Mouse (Mus musculus) brain, embryonic 14.5 days (tissue): ENCODE results near the gene Irs3. TPM values are rescaled to one million over a fixed set of nuclear protein-coding genes. Genes with fewer than 3 reads are reported as not detected.
A peak's percentile ranks its signal among the peaks of the same experiment; 100 is the strongest.

ENCODE experiments used
- DNase-seq: peaks from one replicate; pipeline ENCODE4 v3.0.0-alpha.2; 2011; ENCODE audit warnings: low read depth
- CTCF ChIP-seq: fragments of 200-500 bp; IDR thresholded peaks from 2 replicates; pipeline ENCODE4 v1.5.1; 2012; ENCODE audit warnings: inconsistent platforms, mild to moderate bottlenecking, moderate library complexity, borderline replicate concordance; ENCODE audit not compliant: insufficient read depth, insufficient read length; ENCODE audit errors: extremely low read depth
- POLR2A ChIP-seq: fragments of 200-500 bp; IDR thresholded peaks from 2 replicates; pipeline ENCODE4 v1.6.1; 2012; ENCODE audit warnings: mild to moderate bottlenecking, inconsistent platforms, borderline replicate concordance; ENCODE audit not compliant: poor library complexity, insufficient read depth, insufficient read length, severe bottlenecking; ENCODE audit errors: extremely low read depth
- polyA plus RNA-seq: library from polyadenylated mRNA; depleted of rRNA; stranded (reverse); fragments of >200 nt; gene quantifications from 2 replicates; pipeline ENCODE4 v1.2.3, GENCODE M21; 2012

Irs3 gene
- polyA plus RNA-seq, 1 experiment, result not detected

- no peak for DNase-seq
- TF ChIP-seq POLR2A (no peak), CTCF (no peak)
Measured at GRCm38 (mm10) chr5:137678736-137679135, 33.2 kb upstream of the Irs3 start.

- TF ChIP-seq CTCF (no peak), POLR2A (no peak)
- DNase-seq, result no peak
Measured at GRCm38 (mm10) chr5:137677859-137678258, 32.3 kb upstream of the Irs3 start.

DNA sequence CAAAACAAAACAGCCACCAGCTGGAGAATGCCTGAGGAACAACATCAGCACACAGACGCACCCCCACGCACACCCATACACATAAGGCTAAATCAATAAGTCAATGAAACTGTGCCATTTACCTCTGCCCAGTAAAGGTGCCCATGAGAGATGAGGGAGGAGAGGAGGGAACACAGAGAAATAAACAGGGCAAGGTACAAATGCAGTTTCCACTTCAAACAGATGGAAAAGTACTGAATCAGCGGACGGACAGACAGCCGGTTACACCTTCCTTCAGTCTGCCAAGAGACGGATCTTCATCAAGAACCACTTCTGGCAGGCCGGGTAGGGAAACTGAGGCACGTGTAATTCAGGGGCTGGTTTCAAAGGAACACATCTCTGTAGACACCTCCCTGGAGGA, 29.3 kb upstream of the Irs3 start:
- TF ChIP-seq CTCF, result no peak
- TF ChIP-seq POLR2A, result no peak
- DNase-seq, result no peak

- no peak for DNase-seq
- TF ChIP-seq POLR2A (no peak), CTCF (no peak)
Measured at GRCm38 (mm10) chr5:137673015-137673414, 27.5 kb upstream of the Irs3 start.

DNA sequence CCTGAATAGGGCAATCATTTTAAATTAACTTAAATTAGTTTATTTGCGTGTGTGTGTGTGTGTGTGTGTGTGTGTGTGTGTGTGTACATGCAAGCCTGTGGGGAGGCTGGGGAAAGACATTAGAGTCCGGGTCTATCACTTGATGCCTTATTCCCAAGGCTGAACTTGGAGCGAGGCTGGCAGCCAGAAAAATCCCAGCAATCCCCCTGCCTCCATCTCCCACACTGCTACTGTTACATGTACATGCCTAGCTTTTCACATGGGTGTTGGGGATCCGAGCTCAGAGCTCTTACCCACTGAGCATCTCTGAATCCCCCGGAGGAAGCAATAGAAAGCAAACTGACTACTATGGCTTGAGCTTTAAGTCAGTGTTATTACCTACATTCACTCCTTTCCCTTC, 26.8 kb upstream of the Irs3 start:
- TF ChIP-seq POLR2A (no peak), CTCF (no peak)
- no peak for DNase-seq

GRCm38 (mm10) chr5:137671443-137672240, 26.1 kb upstream of the Irs3 start:
- TF ChIP-seq CTCF (no peak), POLR2A (no peak)
- DNase-seq, result no peak

DNA sequence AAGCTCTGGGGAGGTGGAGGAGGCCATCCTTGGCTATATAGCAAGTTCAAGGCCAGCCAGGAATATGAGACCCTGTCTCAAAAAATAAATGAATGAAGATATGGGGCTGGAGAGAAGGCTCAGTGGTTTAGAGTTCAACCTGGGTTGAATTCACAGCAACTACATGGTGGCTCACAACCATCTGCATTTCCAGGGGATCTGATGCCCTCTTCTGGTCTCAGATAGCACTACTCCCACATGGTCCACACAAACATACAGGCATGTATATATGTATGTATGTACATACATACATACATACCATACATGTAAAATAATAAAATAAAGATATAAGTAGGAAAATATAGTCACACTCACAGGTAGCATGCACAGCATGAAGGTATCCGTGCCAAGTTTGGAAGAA, 24.7 kb upstream of the Irs3 start:
- DNase-seq, result no peak
- TF ChIP-seq POLR2A (no peak), CTCF (peak; percentile 25; the same call in 1 of the 2 replicates)

DNA sequence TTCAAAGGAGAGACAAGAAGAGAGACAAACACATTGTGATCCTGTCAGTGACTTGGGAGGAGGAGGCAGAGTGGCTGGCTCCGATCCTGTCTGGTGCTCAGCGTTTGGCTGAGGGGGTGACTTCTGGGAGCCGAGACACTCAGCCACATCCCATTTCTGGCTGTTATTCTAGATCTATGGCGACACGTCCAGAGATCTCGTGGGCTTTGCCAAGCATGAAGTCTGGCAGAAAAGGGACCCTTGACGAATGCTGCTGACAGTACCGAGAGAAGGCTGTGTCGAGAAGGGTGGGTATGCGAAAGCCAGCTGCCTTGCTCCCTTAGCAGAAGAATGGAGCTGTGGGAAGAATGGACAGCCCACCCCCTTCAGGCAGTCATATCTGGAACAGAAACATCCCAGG, 23.5 kb upstream of the Irs3 start:
- DNase-seq, result peak; percentile 53
- no peak for TF ChIP-seq CTCF
- no peak for TF ChIP-seq POLR2A

DNA sequence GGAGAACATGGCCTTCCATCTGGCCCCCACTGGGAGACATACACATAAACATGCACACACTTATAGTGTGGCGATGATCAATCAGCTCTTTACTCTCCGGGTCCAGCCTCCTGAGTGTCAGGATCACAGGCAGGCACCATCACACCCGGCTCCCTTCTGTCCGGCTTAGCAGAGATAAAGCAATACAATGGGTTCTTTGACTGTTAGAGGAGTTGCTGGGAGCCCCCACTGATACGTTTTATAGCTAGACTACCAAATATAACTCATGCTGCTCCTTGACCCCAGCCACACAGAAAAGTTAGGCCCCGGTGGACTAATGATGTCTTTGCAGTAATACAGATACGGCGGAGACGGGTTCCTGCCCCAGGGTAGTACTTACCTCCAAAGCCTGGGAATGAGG, 17.5 kb upstream of the Irs3 start:
- TF ChIP-seq POLR2A (no peak), CTCF (no peak)
- no peak for DNase-seq

GRCm38 (mm10) chr5:137660064-137660688, 14.7 kb upstream of the Irs3 start:
- no peak for TF ChIP-seq CTCF
- no peak for TF ChIP-seq POLR2A
- no peak for DNase-seq

- peak; percentile 90 for DNase-seq
- TF ChIP-seq POLR2A (no peak), CTCF (peak; percentile 85)
Measured at GRCm38 (mm10) chr5:137656977-137657376, 11.5 kb upstream of the Irs3 start.

GRCm38 (mm10) chr5:137654746-137655145, 9.2 kb upstream of the Irs3 start:
- peak; percentile 30 for DNase-seq
- TF ChIP-seq CTCF (no peak; the same call in 1 of the 2 replicates), POLR2A (no peak)
